Mouse (Mus musculus): ENCODE results near the gene Tenm4.

DNA sequence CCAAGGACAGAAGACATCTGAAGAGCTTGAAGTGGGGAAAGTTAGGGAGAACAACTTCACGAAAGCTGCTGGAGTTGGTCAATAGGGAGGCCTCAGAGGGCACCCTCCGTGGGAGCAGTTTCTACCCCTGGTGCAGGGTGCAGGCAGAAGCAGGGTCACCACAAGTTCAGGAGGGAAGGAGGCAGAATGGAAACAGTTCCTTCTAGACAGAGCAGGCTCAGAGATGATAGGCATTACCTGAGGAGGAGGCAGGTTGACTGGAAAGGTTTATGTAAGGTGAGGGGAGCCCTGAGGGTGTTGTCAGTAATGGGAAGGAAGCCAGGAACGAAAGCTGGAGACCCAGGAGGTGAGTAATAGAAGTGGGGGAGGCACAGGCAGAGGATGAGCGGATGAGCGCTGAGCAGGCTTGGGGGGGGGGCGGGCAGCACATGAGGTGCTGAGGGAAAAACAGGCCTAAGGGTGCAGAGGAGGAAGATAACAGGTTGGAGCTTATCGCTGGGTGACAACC, 577.5 kb downstream of the Tenm4 start:
- TF ChIP-seq RCOR1 (conservative IDR thresholded peaks at IDR 0.05; ENCODE audit: low read depth, low read length) (no peak), EP300 (IDR thresholded peaks at IDR 0.05; ENCODE audit: low read length) (no peak), POLR2A (IDR thresholded peaks at IDR 0.05; ENCODE audit: low read depth, low read length) (no peak), CTCF (conservative IDR thresholded peaks at IDR 0.05 in 1 of 2, IDR thresholded peaks at IDR 0.05 in 1 of 2; ENCODE audit: low read depth in 2 of 2, low read length in 2 of 2) (no peak), ZC3H11A (IDR thresholded peaks at IDR 0.05; ENCODE audit: low read depth, low read length) (no peak), POLR2AphosphoS2 (IDR thresholded peaks at IDR 0.05; ENCODE audit: low read depth, low read length) (no peak), GABPA (IDR thresholded peaks at IDR 0.05; ENCODE audit: insufficient replicate concordance, low read depth, low read length) (no peak), MAFK (IDR thresholded peaks at IDR 0.05; ENCODE audit: insufficient replicate concordance, low read length) (no peak), MXI1 (IDR thresholded peaks at IDR 0.05; ENCODE audit: low read depth, low read length) (no peak), ELF1 (IDR thresholded peaks at IDR 0.05; ENCODE audit: low read depth, low read length) (no peak), NELFE (IDR thresholded peaks at IDR 0.05; ENCODE audit: low read depth, low read length) (no peak), CHD1 (IDR thresholded peaks at IDR 0.05; ENCODE audit: low read depth, low read length) (no peak), USF1 (IDR thresholded peaks at IDR 0.05; ENCODE audit: low read depth, low read length) (no peak)

All from CH12.LX (cell line).